Mouse (Mus musculus): ENCODE measurements around the gene Atg101. TPM values are rescaled to one million over a fixed set of nuclear protein-coding genes. Genes with fewer than 3 reads are reported as not detected.

Atg101 gene
- polyA plus RNA-seq, 1 experiment from 2014 or later: 97.5 TPM

DNA sequence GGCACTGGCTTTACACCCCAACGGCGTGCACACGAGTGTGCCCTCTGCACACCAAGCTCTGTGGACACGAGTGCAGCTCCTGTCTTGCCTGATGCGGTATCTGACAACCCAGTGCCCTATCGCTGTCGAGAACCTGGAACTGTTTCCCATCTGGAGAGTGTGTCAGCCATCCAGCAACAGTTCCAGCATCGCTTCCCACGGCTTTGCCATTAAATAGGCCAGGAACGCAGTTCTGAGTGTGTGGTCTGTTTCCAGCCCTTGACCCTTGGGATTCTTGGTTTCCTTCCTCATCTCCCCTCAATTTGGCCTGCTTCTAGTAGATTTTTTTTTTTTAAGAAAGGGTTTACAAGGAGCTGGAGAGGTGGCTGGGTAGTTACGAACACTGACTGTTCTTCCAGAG, 12.0 kb downstream of the Atg101 start:
- WGBS: 88% methylated on average over 11 of the region's 11 CpGs
- H3K36me3 ChIP-seq: peaks cover 19% of the 10 kb centered on the region
- H3K4me3 ChIP-seq: no peak overlapping the region
- H3K27me3 ChIP-seq (ENCODE audit: low read depth, poor library complexity, severe bottlenecking): no peaks in the 10 kb centered on the region
- no peaks in the 10 kb centered on the region for H3K9me3 ChIP-seq (replicated peaks)
- no peak for DNase-seq (ENCODE audit: low spot score)
- H3K27ac ChIP-seq: 0 out of 2 replicates have a peak overlapping the region, but pooled peaks have one; percentile 37
- peaks cover 44% of the 10 kb centered on the region for H3K4me1 ChIP-seq

DNA sequence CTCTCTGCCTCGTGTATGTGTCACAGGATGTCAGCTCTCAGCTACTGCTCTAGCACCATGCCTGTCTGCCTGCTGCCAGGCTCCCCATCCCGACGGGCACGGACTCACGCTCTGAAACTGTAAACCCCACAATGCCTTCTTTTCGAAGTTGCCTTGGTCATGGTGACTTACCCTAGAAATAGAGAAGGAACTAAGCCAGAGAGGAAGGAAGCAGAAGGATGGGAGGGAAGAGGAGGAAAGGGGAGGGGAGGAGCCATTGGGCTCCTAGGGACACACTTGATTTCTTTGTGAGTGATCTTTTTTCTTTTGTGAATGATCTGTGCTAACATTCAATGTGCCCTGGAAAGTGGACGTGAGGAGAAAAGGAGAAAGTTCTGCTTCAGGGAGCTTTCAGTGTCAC, 13.9 kb downstream of the Atg101 start:
- DNase-seq (ENCODE audit: low spot score): no peak
- no peaks in the 10 kb centered on the region for H3K27me3 ChIP-seq (ENCODE audit: low read depth, poor library complexity, severe bottlenecking)
- WGBS: 41% methylated on average over 7 of the region's 7 CpGs
- H3K4me1 ChIP-seq: peaks cover 42% of the 10 kb centered on the region
- H3K9me3 ChIP-seq (replicated peaks): no peaks in the 10 kb centered on the region
- peak overlapping the region; percentile 33; the same call in 1 of the 2 replicates for H3K4me3 ChIP-seq
- H3K27ac ChIP-seq: peak overlapping the region; percentile 73
- H3K36me3 ChIP-seq: peaks cover 5% of the 10 kb centered on the region; the same call in 1 of the 2 replicates

DNA sequence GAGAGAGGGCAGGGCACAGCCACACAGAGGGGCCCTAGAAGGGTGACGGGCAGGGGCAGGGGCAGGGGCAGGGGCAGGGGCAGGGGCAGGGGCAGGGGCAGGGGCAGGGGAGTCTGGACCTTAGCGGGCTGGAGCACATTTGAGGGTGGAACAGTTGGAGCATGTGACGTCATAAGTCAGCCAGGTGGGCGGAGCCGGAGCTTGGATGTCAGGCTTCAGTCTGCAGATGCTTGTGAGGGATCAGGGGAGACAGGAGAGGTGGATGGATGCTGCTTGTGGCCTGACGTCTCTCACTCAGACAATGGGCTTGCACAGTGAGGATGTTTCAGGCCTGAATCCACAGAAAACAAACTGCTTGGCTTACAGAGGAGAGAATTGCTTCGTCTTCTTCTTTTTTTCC, 14.5 kb downstream of the Atg101 start:
- Histone ChIP-seq H3K36me3 (peaks cover 3% of the 10 kb centered on the region; the same call in 1 of the 2 replicates), H3K27ac (peak overlapping the region; percentile 73), H3K27me3 (ENCODE audit: low read depth, poor library complexity, severe bottlenecking) (no peaks in the 10 kb centered on the region), H3K4me1 (peaks cover 36% of the 10 kb centered on the region), H3K9me3 (replicated peaks) (no peaks in the 10 kb centered on the region), H3K4me3 (peak overlapping the region; percentile 33)
- DNase-seq (ENCODE audit: low spot score): peak; percentile 54
- WGBS: 10% methylated on average over 7 of the region's 7 CpGs

DNA sequence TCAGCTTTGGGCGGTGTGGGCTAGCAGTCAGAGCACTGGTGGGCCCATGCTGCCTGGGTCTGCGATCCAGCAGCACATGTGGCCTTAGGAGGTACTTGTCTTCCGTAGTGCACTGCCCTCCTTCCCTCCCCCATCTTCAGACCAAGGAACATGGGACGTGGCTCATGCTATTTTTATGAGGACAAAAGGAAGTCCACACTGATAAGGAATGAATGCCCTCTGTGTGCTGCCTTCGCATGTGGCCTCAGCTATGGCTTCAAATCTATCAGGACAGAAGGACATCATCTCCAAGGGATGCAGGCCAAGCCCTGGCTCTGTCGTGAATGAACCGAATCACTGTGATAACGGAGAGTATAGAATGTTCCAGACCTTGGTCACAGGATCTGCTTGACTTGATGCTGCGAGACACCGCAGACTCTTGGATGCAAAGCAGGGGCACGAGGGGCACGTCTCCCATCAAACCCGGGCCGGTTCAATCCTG, 15.4 kb downstream of the Atg101 start:
- no peak for DNase-seq (ENCODE audit: low spot score)
- Histone ChIP-seq H3K36me3 (peaks cover 3% of the 10 kb centered on the region; the same call in 1 of the 2 replicates), H3K27ac (no peak overlapping the region), H3K4me1 (peaks cover 27% of the 10 kb centered on the region), H3K4me3 (no peak overlapping the region), H3K27me3 (ENCODE audit: low read depth, poor library complexity, severe bottlenecking) (no peaks in the 10 kb centered on the region), H3K9me3 (replicated peaks) (no peaks in the 10 kb centered on the region)
- WGBS: 81% methylated on average over 14 of the region's 14 CpGs

DNA sequence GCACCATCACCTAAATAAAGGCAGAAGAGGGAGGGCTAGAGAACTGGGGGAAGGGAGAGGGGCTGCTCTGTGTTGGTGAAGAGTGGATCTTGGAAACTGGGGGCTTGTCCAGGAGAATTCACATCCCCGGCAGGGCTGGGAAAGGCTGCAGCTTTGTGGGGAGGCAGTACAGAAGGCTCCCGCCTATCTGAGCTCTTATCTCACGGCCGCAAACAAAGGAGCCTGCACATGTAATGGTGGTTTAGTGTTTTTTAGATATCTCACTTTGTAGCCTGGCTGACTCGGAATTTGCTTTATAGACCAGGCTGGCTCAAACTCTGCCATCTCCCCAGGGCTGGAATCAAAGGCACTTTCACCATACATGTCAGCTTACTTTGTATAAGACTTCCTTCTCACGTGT, 16.1 kb downstream of the Atg101 start:
- DNase-seq (ENCODE audit: low spot score): no peak
- Histone ChIP-seq H3K36me3 (peaks cover 3% of the 10 kb centered on the region; the same call in 1 of the 2 replicates), H3K4me3 (no peak overlapping the region), H3K27ac (no peak overlapping the region), H3K9me3 (replicated peaks) (no peaks in the 10 kb centered on the region), H3K4me1 (peaks cover 21% of the 10 kb centered on the region), H3K27me3 (ENCODE audit: low read depth, poor library complexity, severe bottlenecking) (no peaks in the 10 kb centered on the region)
- whole genome bisulfite sequencing: 81% methylated on average over 6 of the region's 6 CpGs

DNA sequence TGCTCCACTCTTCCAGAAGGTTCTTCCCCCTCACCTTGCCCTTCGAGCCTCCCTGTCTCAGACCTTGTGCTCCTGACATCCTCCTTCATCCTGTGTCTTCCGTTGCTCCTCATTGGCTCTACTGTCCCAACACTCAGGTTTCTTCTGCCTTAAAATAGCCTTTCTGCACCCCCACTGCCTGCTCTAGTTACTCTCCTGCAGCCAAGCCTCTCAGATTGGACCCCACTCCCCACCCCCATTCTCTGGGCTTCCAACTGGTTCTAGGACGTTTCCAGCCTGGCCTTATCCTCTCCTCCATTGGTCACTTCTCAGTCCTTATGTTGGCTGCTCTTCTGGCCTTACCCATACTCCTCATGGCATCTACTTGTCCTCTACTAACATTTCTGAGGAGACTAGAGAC, 18.1 kb downstream of the Atg101 start:
- H3K27ac ChIP-seq: no peak overlapping the region
- no peaks in the 10 kb centered on the region for H3K9me3 ChIP-seq (replicated peaks)
- peaks cover 16% of the 10 kb centered on the region for H3K4me1 ChIP-seq
- H3K36me3 ChIP-seq: no peaks in the 10 kb centered on the region
- H3K4me3 ChIP-seq: no peak overlapping the region
- no peak for DNase-seq (ENCODE audit: low spot score)
- 78% methylated on average over 3 of the region's 3 CpGs for WGBS
- H3K27me3 ChIP-seq (ENCODE audit: low read depth, poor library complexity, severe bottlenecking): no peaks in the 10 kb centered on the region

DNA sequence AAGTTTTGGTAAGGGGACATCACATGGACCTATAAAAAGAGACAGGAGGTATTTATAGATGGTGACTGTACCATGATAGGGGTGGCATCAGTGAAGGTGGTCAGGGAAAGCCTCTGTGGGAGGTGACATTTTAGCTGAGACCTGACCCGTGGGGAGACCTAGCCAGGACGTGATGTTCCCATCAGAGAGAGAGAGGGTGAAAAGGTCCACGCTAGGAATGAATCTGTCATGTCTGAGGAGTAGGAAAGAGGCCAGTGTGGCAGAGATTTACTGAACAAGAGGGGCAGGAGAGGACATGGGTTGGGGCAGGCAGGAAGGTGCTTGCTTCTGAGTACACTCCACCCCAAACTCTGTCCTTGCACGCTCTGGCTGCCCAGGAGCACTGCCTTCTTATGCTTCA, 19.8 kb downstream of the Atg101 start:
- Histone ChIP-seq H3K4me1 (peaks cover 17% of the 10 kb centered on the region), H3K36me3 (no peaks in the 10 kb centered on the region), H3K4me3 (no peak overlapping the region), H3K27ac (no peak overlapping the region), H3K27me3 (ENCODE audit: low read depth, poor library complexity, severe bottlenecking) (no peaks in the 10 kb centered on the region), H3K9me3 (replicated peaks) (no peaks in the 10 kb centered on the region)
- WGBS: 87% methylated on average over 4 of the region's 4 CpGs
- no peak for DNase-seq (ENCODE audit: low spot score)

DNA sequence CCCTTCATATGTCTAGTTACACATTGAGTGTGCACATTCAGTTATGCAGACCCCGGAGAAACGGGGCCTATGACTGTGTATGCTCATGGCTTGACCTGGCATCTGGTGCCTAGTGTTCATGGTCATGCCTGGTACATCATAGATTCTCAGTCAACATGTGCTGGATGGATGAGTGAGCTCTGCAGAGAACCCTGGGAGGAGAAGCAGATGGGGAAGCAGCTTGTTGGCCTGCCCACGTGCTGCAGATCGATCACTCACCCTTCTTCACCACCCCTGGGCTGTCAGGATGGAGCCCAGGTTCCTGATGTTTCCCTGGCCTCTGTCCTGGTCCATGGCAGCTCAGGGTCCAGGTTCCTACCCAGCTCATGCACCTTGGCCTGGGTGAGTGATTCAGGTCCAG, 22.4 kb downstream of the Atg101 start:
- Histone ChIP-seq H3K9me3 (replicated peaks) (no peaks in the 10 kb centered on the region), H3K4me1 (peaks cover 23% of the 10 kb centered on the region), H3K27me3 (ENCODE audit: low read depth, poor library complexity, severe bottlenecking) (no peaks in the 10 kb centered on the region), H3K36me3 (no peaks in the 10 kb centered on the region), H3K4me3 (no peak overlapping the region), H3K27ac (no peak overlapping the region)
- WGBS: 96% methylated on average over 4 of the region's 4 CpGs
- DNase-seq (ENCODE audit: low spot score): no peak

DNA sequence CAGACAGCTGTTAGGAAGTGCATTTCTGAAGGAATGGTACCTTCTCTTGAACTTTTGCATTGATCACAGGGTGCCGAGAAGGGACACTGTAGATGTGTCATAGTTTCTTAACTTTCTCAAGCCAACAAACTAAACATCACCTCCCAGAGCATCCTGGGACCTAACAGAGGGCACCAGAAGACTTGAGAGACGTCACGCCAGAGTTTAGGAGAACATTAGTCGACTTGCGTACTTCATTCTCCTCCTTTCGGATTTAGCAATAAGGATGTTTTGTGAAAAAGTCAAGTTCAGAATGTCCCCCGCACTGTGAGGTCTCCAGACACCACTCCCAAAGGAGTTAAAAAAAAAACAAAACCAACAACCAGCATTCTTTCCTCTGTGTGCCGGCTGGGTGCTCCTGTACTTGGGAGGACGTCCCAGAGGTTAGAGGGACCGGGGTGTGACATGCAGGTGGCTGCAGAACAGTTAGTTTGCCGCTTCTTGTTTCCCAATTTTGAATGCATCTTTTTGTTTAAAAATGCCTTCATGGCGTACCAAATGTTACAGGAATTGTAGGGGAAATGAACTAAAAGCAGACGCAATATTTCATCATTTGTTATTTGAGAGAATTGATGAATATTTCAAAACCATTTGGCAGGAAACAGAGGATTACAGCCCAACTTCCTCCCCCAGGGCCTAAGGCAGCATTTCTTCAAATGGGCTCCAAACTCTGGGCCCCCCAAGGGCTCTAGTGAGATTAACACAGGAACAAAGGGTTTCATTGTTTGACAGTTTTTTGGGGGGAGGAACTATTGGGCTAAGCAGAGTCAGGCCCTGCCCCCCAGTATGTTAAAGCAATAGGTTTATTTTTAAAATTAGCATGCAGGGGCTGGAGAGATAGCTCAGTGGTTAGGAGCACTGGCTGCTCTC, 24.6 kb downstream of the Atg101 start:
- Histone ChIP-seq H3K36me3 (no peaks in the 10 kb centered on the region), H3K4me3 (no peak overlapping the region), H3K27me3 (ENCODE audit: low read depth, poor library complexity, severe bottlenecking) (no peaks in the 10 kb centered on the region), H3K4me1 (peaks cover 23% of the 10 kb centered on the region), H3K27ac (peak overlapping the region; percentile 36; the same call in 1 of the 2 replicates), H3K9me3 (replicated peaks) (no peaks in the 10 kb centered on the region)
- WGBS: 69% methylated on average over 13 of the region's 13 CpGs
- DNase-seq (ENCODE audit: low spot score): no peak

DNA sequence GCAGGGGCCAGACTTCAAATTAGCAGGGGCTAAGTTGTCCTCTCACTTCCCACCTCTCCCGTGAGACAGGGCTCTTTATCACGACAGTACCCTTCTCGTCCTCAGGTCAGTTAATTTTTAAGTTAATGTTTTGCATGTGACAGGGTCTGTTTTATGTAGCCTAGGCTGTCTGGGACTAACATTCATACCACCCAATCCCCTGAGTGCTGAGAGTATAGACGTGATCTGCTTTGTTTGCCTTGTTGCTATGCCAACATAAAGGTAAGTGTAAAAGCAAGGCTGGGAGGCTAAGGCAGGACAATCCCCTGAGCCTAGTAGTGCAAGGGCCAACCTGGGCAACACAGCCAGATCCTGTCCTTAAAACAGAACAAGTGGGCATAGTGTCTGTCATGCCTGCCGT, 25.4 kb downstream of the Atg101 start:
- no peaks in the 10 kb centered on the region for H3K36me3 ChIP-seq
- 49% methylated on average over 5 of the region's 5 CpGs for WGBS
- peak overlapping the region; percentile 61; the same call in 1 of the 2 replicates for H3K27ac ChIP-seq
- no peak overlapping the region for H3K4me3 ChIP-seq
- no peak for DNase-seq (ENCODE audit: low spot score)
- peaks cover 23% of the 10 kb centered on the region for H3K4me1 ChIP-seq
- H3K9me3 ChIP-seq (replicated peaks): no peaks in the 10 kb centered on the region
- H3K27me3 ChIP-seq (ENCODE audit: low read depth, poor library complexity, severe bottlenecking): no peaks in the 10 kb centered on the region

DNA sequence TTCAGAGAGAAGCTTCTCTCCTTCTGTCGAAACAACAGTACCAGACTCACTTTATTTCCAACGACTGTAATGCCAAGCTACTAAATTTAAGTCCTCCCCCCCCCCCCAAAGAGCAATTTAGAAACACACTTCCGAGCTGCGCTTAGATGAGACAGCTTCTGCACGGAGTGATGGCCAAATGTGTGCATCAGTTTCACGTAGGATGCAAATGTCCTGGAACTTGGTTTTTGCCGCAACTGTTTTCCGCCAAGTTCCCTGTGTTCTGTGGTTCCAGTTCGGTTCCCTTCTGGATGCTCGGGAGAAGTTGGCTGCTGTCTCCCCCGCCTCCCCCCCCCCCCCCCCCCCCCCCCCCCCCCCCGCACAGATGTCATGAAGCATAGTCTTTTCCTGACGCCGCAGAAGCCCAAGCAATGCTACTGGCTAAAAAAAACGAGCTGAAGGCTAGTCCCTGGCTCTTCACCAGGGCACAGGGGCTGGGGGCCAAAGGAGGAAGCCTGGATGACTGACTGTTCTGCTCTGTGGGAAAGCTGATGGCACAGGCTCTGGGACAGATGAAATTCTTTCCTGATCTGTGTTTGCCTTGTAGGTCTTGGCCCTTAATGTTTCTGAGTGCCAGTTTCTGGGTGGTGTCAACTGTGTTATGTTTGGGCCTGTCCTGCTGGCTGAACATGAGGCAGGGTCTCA, 27.2 kb downstream of the Atg101 start:
- Histone ChIP-seq H3K27ac (no peak overlapping the region), H3K9me3 (replicated peaks) (no peaks in the 10 kb centered on the region), H3K36me3 (no peaks in the 10 kb centered on the region), H3K27me3 (ENCODE audit: low read depth, poor library complexity, severe bottlenecking) (no peaks in the 10 kb centered on the region), H3K4me3 (no peak overlapping the region), H3K4me1 (peaks cover 33% of the 10 kb centered on the region)
- 64% methylated on average over 14 of the region's 15 CpGs for WGBS
- no peak for DNase-seq (ENCODE audit: low spot score)

DNA sequence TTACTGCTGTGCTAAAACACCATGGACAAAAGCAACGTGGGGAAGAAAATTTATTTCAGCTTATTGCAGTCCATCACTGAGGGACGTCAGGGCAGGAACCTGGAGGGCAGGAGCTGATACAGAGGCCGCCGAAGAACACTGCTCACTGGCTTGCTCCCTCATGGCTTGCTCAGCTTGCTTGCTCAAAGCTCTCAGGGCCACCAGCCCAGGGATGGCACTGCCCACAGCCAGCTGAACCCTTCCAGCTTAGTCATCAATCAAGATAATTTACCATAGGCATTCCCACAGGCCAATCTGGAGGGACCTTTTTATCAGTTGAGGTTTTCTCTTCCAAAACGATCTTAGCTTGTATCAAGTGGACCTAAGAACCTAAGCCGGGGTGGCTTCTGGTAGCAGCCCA, 27.9 kb downstream of the Atg101 start:
- Histone ChIP-seq H3K4me1 (peaks cover 41% of the 10 kb centered on the region), H3K27me3 (ENCODE audit: low read depth, poor library complexity, severe bottlenecking) (no peaks in the 10 kb centered on the region), H3K9me3 (replicated peaks) (no peaks in the 10 kb centered on the region), H3K4me3 (no peak overlapping the region), H3K36me3 (no peaks in the 10 kb centered on the region), H3K27ac (no peak overlapping the region)
- no peak for DNase-seq (ENCODE audit: low spot score)
- WGBS: 84% methylated on average over 6 of the region's 6 CpGs

DNA sequence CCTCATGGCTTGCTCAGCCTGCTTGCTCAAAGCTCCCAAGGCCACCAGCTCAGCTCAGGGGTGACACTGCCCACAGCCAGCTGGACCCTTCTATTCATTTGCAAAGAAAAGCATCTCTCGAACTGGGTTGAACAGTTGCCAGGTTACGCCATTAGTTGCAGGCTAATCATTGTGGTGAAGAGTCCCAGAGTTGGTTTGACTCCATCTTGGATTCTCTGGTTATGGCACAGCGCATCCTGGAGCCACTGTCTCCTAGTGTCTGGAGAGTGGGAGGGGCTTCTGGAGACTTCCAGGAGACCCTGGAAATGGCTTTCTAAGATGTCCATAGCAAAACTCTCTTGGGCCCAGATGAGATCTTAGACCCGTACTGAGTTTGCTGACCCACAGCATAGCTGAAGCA, 31.3 kb downstream of the Atg101 start:
- no peak for DNase-seq (ENCODE audit: low spot score)
- Histone ChIP-seq H3K4me1 (peaks cover 38% of the 10 kb centered on the region), H3K9me3 (replicated peaks) (no peaks in the 10 kb centered on the region), H3K27ac (no peak overlapping the region), H3K36me3 (no peaks in the 10 kb centered on the region), H3K27me3 (ENCODE audit: low read depth, poor library complexity, severe bottlenecking) (no peaks in the 10 kb centered on the region), H3K4me3 (peak overlapping the region; percentile 37; the same call in 1 of the 2 replicates)
- WGBS: 92% methylated on average over 4 of the region's 4 CpGs
